Mouse (Mus musculus): ENCODE data around the gene Zfp597.
A peak's percentile ranks its signal among the peaks of the same experiment; 100 is the strongest.

Zfp597 gene

GRCm38 (mm10) chr16:3884201-3885064 lies at the start of gene Zfp597, which contains the start of gene Gm20695:
TSS of gene Zfp597 (minus strand) at chr16:3884561.
TSS of gene Gm20695 (plus strand) at chr16:3884648.
- peak; percentile 86 for DNase-seq (ENCODE audit: low spot score)

GRCm38 (mm10) chr16:3934091-3934490 lies 49.7 kb upstream of the Zfp597 start:
- DNase-seq (ENCODE audit: low spot score): no peak

GRCm38 (mm10) chr16:3933536-3933935 lies 49.2 kb upstream of the Zfp597 start:
- no peak for DNase-seq (ENCODE audit: low spot score)

GRCm38 (mm10) chr16:3929151-3929550 lies 44.8 kb upstream of the Zfp597 start:
- DNase-seq (ENCODE audit: low spot score): no peak

GRCm38 (mm10) chr16:3928582-3928981 lies 44.2 kb upstream of the Zfp597 start:
- DNase-seq (ENCODE audit: low spot score): no peak

GRCm38 (mm10) chr16:3923966-3924365 lies 39.6 kb upstream of the Zfp597 start:
- no peak for DNase-seq (ENCODE audit: low spot score)

- no peak for DNase-seq (ENCODE audit: low spot score)
Measured at GRCm38 (mm10) chr16:3923515-3923914, 39.2 kb upstream of the Zfp597 start.

GRCm38 (mm10) chr16:3920756-3921155 lies 36.4 kb upstream of the Zfp597 start:
- DNase-seq (ENCODE audit: low spot score): no peak

- DNase-seq (ENCODE audit: low spot score): no peak
Measured at GRCm38 (mm10) chr16:3909118-3909517, 24.8 kb upstream of the Zfp597 start.

GRCm38 (mm10) chr16:3908537-3909111 lies 24.3 kb upstream of the Zfp597 start, which contains the start of the genes 1700037C18Rik and Cluap1:
TSS of gene 1700037C18Rik (minus strand) at chr16:3908689.
TSS of gene Cluap1 (plus strand) at chr16:3908801.
- peak; percentile 92 for DNase-seq (ENCODE audit: low spot score)

GRCm38 (mm10) chr16:3907471-3907870 lies 23.1 kb upstream of the Zfp597 start:
- no peak for DNase-seq (ENCODE audit: low spot score)

GRCm38 (mm10) chr16:3896553-3896952 lies 12.2 kb upstream of the Zfp597 start:
- no peak for DNase-seq (ENCODE audit: low spot score)

GRCm38 (mm10) chr16:3896046-3896445 lies 11.7 kb upstream of the Zfp597 start:
- no peak for DNase-seq (ENCODE audit: low spot score)

- DNase-seq (ENCODE audit: low spot score): no peak
Measured at GRCm38 (mm10) chr16:3895173-3895792, 10.9 kb upstream of the Zfp597 start.

- DNase-seq (ENCODE audit: low spot score): no peak
Measured at GRCm38 (mm10) chr16:3893739-3894138, 9.4 kb upstream of the Zfp597 start.

GRCm38 (mm10) chr16:3891621-3892295 lies 7.4 kb upstream of the Zfp597 start:
- no peak for DNase-seq (ENCODE audit: low spot score)

GRCm38 (mm10) chr16:3885065-3885670 lies 807 bp upstream of the Zfp597 start:
- no peak for DNase-seq (ENCODE audit: low spot score)

- DNase-seq (ENCODE audit: low spot score): no peak
Measured at GRCm38 (mm10) chr16:3876346-3876745, 8.0 kb downstream of the Zfp597 start.

GRCm38 (mm10) chr16:3872216-3873047 lies 11.9 kb downstream of the Zfp597 start, which contains the start of gene Naa60:
TSS of gene Naa60 (plus strand) at chr16:3872375.
- DNase-seq (ENCODE audit: low spot score): peak; percentile 77

GRCm38 (mm10) chr16:3871815-3872214 lies 12.5 kb downstream of the Zfp597 start:
- no peak for DNase-seq (ENCODE audit: low spot score)

- DNase-seq (ENCODE audit: low spot score): no peak
Measured at GRCm38 (mm10) chr16:3859254-3859653, 25.1 kb downstream of the Zfp597 start.
